Mouse (Mus musculus) cerebellum, adult 2 months (tissue): Measurements from ENCODE around the gene Git2. TPM values are rescaled to one million over a fixed set of nuclear protein-coding genes. Genes with fewer than 3 reads are reported as not detected.

ENCODE experiments used
- DNase-seq, 2 experiments: peaks; one replicate each; pipeline ENCODE4 v3.0.0; 2021
- H3K27ac ChIP-seq: fragments of 200-500 bp; 2 replicates; pipeline ENCODE4 v1.5.1; 2012; ENCODE audit warnings: low read length, control low read depth, inconsistent platforms; ENCODE audit not compliant: insufficient read depth
- H3K27me3 ChIP-seq: fragments of 200-500 bp; 2 replicates; pipeline ENCODE4 v1.6.1; 2012; ENCODE audit warnings: inconsistent platforms, mild to moderate bottlenecking, low read length, moderate library complexity; ENCODE audit not compliant: control insufficient read depth, insufficient read depth
- H3K4me1 ChIP-seq: fragments of 200-500 bp; 2 replicates; pipeline ENCODE4 v1.6.1; 2011; ENCODE audit warnings: low read length; ENCODE audit not compliant: control insufficient read depth, insufficient read depth
- H3K4me3 ChIP-seq: fragments of 200-500 bp; replicated peaks from 2 replicates; pipeline ENCODE3; 2011; ENCODE audit warnings: mild to moderate bottlenecking, low read depth, low read length, control low read depth; ENCODE audit not compliant: insufficient read depth
- CTCF ChIP-seq: fragments of 200-500 bp; IDR thresholded peaks from 2 replicates; pipeline ENCODE4 v1.5.1; 2011; ENCODE audit warnings: low read depth, mild to moderate bottlenecking, control low read depth, low read length, moderate library complexity, borderline replicate concordance; ENCODE audit not compliant: insufficient read depth
- POLR2A ChIP-seq: fragments of 200-500 bp; IDR thresholded peaks from 2 replicates; pipeline ENCODE4 v1.6.1; 2011; ENCODE audit warnings: low read length, control low read depth, borderline replicate concordance; ENCODE audit not compliant: insufficient read depth
- WGBS: fragments of 180-500 bp; shearing (Covaris S2); methylation state at CpG from one replicate; pipeline ENCODE4 v1.1.7; 2018; 5-methylcytosine and 5-hydroxymethylcytosine counted together
- polyA plus RNA-seq: library from polyadenylated mRNA; depleted of rRNA; stranded (reverse); fragments of >200 nt; gene quantifications from 2 replicates; pipeline ENCODE4 v1.2.3, GENCODE M21; 2012

Gene Git2
- polyA plus RNA-seq, 1 experiment: 96.5 TPM

DNA sequence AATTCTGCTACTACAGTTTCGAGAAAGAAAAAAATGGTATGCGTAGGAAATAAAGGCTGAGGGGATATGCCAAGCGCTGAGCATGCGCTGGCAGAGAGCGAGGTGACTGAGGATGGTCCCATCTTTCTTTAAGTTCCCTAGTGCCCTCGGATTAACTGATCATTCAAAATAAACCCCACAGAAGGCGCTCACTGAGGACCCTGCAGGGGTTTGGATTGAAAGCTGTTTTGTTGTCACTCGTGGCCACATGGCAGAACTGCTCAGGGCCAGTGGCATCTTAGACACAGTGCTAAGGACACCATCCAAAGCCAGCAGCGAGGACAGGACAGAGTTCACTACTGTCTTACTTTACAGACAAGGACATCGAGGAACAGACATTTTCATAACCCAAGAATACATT, 25.0 kb downstream of the Git2 start:
- Histone ChIP-seq H3K4me3 (no peak overlapping the region), H3K4me1 (peaks cover 51% of the 10 kb centered on the region), H3K27ac (no peak overlapping the region), H3K27me3 (no peaks in the 10 kb centered on the region)
- no peak for TF ChIP-seq POLR2A
- TF ChIP-seq CTCF: no peak
- no peak for DNase-seq
- 39% methylated on average over 10 of the region's 10 CpGs for WGBS

DNA sequence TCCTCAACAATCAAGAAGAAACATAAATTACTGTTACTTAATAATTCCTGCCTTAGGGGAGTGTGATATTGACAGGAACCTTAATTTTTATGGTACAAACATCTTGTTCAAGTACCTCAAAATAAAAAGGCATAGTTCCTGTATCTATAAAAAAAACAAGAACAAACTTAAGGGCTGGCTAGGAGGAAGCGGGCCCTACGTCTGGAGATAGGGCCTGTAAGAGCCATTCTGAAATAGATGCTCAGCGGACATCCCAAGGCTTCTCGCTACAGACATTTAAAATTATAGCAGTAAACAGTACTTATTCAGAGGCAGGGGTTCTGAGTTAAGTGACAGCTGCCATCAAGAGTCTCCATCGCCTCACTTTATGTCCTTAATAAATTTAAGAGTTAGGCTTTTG, 27.8 kb downstream of the Git2 start:
- WGBS: 96% methylated on average over 5 of the region's 5 CpGs
- DNase-seq: no peak
- H3K27me3 ChIP-seq: no peaks in the 10 kb centered on the region
- no peak overlapping the region for H3K4me3 ChIP-seq
- no peak overlapping the region for H3K27ac ChIP-seq
- TF ChIP-seq CTCF (no peak), POLR2A (no peak)
- H3K4me1 ChIP-seq: peaks cover 56% of the 10 kb centered on the region

DNA sequence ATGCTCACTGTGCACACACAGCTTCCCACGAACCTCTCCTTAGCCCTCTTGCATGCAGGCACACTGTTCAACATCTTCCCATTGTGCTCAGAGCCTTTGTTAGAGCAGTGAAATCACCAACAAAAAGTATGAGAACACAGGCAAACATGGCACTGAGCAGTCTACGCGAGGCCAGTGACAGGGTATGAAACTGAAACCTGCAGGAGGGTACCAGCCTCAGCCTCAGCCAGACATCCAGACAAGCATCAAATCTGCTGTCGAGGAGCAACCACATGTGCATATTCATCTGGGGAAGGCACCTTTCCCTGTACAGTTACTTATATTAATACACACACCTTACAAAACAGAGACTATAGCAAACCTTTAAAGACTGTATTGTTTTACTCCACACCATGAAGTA, 28.4 kb downstream of the Git2 start:
- Histone ChIP-seq H3K4me3 (no peak overlapping the region), H3K27ac (0 out of 2 replicates have a peak overlapping the region, but pooled peaks have one; percentile 0), H3K27me3 (no peaks in the 10 kb centered on the region), H3K4me1 (peaks cover 54% of the 10 kb centered on the region)
- no peak for DNase-seq
- 79% methylated on average over 4 of the region's 4 CpGs for WGBS
- TF ChIP-seq POLR2A (no peak), CTCF (no peak)

DNA sequence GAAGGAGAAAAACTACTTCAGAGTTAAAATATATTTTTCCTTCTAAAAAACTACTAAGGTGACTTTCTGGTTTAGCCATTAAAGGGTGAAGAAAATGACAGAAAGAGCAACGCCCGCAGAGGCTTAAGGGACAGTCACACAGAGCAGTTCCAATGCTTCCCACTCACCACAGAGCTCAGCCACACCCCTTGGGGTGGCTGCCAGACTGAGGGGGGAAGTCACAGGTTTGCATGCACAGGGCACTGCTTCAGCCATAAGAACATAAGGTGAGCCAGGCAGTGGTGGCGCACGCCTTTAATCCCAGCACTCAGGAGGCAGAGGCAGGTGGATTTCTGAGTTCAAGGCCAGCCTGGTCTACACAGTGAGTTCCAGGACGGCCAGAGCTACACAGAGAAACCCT, 29.7 kb downstream of the Git2 start:
- H3K4me3 ChIP-seq: no peak overlapping the region
- peaks cover 44% of the 10 kb centered on the region for H3K4me1 ChIP-seq
- peak in 1 of 2 experiments; percentile 60 for DNase-seq
- no peak for TF ChIP-seq POLR2A
- TF ChIP-seq CTCF: no peak
- WGBS: 27% methylated on average over 5 of the region's 5 CpGs
- H3K27me3 ChIP-seq: no peaks in the 10 kb centered on the region
- H3K27ac ChIP-seq: no peak overlapping the region

DNA sequence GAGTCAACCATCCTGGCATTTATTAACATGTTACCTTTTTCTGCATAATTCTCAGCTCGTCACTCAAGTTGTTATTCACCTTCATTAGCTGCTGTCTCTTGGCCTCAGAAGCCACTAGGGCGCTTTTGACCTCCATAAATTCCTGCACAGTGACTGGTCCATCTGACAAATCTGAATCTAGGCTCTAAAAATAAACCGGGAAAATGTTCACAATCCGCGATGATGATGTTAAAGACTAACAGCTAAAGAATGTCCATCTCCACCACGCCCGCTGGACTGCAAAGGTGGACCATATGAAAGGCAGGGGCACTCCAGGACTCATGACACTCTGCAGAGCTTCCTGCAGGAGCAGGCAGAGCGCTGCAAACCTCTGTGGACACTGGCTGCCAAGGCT, 31.6 kb downstream of the Git2 start:
- H3K27ac ChIP-seq: no peak overlapping the region
- 73% methylated on average over 8 of the region's 8 CpGs for WGBS
- peaks cover 48% of the 10 kb centered on the region for H3K4me1 ChIP-seq

DNA sequence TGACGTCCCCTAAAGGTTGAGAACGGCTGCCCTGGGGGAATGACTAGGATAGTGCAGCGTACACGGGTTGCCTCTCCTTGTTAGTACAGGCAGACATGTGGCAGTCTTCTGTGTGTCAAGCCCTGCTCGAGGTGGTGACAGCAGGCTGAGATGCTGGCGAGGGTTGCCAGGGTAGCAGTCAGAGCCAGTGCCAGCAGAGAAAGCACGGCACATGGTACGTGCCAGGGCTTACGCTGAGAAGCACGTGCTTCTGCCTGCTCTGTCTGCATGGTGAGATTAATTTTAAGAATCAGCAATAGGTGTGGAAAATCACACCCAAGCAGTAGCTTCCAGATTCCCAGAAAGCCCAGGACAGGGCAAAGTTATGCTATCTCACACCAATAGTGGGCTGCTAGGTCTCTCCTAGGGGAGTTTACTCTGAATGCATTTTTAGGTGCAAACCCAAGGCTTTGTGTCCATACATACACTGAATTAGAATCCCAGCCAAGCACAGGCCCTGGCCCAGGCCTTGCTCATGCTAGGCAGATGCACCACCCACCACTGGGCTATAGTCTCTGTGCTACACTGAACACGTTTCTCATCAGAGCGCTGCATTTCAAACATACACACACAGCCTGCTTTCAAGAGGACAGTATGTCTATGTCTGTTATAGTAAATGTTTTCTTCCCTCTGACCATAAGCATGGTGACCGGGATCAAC, 32.2 kb downstream of the Git2 start:
- peak overlapping the region; percentile 14 for H3K27ac ChIP-seq
- WGBS: 23% methylated on average over 13 of the region's 13 CpGs
- peak; percentile 70 to 85 for DNase-seq
- H3K27me3 ChIP-seq: no peaks in the 10 kb centered on the region
- peaks cover 54% of the 10 kb centered on the region for H3K4me1 ChIP-seq
- TF ChIP-seq CTCF: no peak
- TF ChIP-seq POLR2A: no peak
- H3K4me3 ChIP-seq: no peak overlapping the region

More for the DNA sequence above, 31.6 kb downstream of the Git2 start:
- TF ChIP-seq POLR2A (no peak), CTCF (no peak)
- no peaks in the 10 kb centered on the region for H3K27me3 ChIP-seq
- no peak overlapping the region for H3K4me3 ChIP-seq
- no peak for DNase-seq

DNA sequence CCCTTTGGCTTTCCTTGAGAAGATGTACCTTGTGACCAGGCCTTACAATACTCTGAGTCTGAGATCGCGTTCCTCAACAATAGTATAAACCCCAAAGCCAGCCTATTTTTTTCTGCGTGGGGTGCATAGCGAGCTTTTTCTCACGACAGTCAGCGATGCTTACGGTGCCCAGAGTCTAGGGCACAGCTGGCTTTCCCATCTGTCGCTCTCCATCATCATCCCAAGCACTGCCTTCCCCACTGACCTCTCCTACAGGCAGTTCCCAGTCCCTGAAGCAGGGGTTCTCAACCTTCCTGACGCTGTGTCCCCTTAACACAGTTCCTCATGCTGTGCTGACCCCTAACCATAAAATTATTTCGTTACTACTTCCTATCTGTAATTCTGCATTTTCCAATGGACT, 32.7 kb downstream of the Git2 start:
- H3K27ac ChIP-seq: peak overlapping the region; percentile 3
- WGBS: 41% methylated on average over 10 of the region's 10 CpGs

DNA sequence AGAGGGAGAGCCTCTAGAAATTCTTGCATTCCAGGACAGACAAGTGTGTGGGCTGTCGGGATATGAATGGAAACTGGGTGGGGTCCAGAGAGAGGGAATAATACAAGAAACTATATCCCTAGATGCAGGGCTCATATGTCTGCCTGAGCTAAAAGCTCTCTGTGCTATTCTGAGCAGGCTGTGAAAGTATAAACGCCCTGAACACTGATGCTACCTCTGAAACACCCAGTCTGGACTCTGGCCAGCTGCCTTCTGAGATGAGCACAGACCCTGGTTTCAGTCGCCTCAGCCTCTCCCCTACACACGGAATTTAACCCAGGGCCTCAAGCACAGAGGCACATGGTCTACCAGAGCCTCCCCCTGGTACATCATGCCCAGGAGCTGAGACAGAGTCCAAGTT, 34.7 kb downstream of the Git2 start:
- no peak for DNase-seq

More for the DNA sequence above, 32.7 kb downstream of the Git2 start:
- H3K4me3 ChIP-seq: no peak overlapping the region
- no peaks in the 10 kb centered on the region for H3K27me3 ChIP-seq
- peaks cover 59% of the 10 kb centered on the region for H3K4me1 ChIP-seq
- DNase-seq: no peak
- no peak for TF ChIP-seq CTCF
- no peak for TF ChIP-seq POLR2A

More for the DNA sequence above, 34.7 kb downstream of the Git2 start:
- no peak for TF ChIP-seq CTCF
- TF ChIP-seq POLR2A: no peak
- no peaks in the 10 kb centered on the region for H3K27me3 ChIP-seq
- H3K27ac ChIP-seq: no peak overlapping the region
- H3K4me3 ChIP-seq: no peak overlapping the region
- WGBS: 43% methylated on average over 4 of the region's 4 CpGs
- H3K4me1 ChIP-seq: peaks cover 68% of the 10 kb centered on the region
